Mouse (Mus musculus): ENCODE results near the gene Lypd5.

DNA sequence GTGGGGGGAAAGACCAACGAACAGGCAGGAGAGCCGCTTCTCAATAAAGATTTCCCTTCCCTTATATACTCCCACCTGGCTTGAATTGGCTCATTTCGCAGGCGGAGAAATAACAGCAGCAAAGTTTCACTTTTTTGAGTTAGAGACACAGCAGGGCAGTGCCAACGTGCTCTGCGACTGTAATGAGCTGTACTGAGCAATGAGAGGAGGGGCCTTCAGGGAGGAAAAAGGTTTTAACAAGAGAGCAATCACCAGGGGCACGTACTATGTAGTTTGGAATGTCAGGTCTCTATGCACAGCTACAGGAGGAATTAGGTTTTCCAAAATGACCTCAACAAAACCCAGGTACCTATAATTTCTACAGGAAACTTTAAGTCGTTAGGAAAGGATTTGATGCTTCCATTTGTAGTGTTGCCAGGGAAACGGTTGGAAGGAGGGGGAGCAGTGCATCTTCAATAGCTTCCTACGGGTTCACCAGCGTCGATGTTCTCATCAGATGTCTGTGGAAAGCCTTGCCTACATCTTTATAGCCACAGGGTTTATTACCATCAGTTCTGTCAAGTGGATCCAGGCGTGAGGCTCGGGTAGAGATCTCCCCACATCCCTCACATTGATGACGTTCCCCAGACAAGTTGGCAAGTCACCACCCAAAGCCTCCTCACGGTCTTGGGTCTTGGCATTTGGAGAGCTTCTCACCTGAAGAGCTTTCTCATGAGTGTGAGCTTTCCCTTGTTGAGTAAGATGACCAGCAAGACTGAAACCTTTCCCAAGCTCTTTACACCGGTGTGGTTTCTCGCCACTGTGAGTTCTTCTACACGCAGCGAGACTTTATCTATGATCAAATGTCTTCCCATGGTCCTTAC, 22.5 kb upstream of the Lypd5 start:
- no peak for TF ChIP-seq CTCF (IDR thresholded peaks at IDR 0.05; ENCODE audit: low read depth)
- TF ChIP-seq EP300 (optimal IDR thresholded peaks at IDR 0.05): no peak

Data from stomach, postnatal 0 days (tissue).